7 mouse cellular contexts compared by ENCODE assay signal in the genomic region with DNA sequence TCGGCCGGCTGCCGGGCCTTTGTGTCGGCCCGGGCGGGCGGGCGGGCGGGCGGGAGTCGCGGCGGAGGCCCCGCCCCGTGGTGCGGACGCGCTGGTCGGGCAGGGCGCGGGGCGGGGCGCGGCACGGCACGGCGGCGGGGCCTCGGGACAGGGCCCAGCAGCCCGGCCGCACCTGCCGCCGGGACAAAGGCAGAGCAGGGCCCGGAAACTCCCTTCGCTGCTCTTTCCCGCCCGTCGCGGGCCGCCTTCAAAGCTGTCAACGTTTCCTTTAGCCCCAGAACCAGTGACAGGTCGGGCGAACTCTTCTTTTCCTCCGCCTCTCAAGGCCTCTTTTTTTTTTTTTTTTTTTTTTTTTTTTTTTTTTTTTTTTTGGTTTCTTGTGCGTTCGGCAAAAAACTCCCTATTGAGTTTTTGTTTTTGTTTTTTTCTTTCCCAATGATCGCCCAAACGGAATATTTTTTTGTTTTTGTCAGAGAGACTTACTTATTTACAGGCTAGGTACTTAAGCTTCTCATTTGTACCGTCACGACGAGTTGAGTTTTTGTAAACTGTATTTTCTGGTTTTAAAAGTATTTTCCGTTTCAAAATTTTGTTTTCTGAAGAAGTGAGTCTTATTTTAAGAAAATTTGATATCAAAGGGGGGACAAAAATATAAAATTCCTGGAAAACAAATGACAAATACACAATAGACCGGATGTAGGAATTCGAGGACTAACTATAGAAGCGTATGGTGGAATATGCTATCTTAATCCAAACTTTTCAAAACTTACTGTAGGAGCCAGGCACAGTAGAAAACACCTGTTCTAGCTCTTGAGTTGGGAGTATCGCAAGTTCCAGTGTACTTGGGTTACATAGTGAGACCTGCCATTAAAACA. TPM values are rescaled to one million over a fixed set of nuclear protein-coding genes. Genes with fewer than 3 reads are reported as not detected.
DNase-seq lines count a peak whose midpoint lies in the region; ATAC-seq and TF ChIP-seq lines count a peak whose summit lies in the region.

No protein-coding gene starts in this region.

- H3K4me1 ChIP-seq in ES-Bruce4 (ENCODE audit: control insufficient read depth, insufficient read depth, low read length) = peaks cover 1% of the 10 kb centered on the region
- H3K4me1 ChIP-seq in forebrain, embryonic 11.5 days (replicated peaks; ENCODE audit: control insufficient read depth, insufficient read depth, low read length) = peaks cover 3% of the 10 kb centered on the region; the same call in 1 of the 2 replicates
- H3K4me1 ChIP-seq in hindbrain, embryonic 10.5 days (replicated peaks) = peaks cover 30% of the 10 kb centered on the region
- H3K4me1 ChIP-seq in megakaryocyte, embryonic 14.5 days = peaks cover 64% of the 10 kb centered on the region

- WGBS in forebrain, embryonic 11.5 days = 10% methylated on average over 29 of the region's 56 CpGs
- 7% methylated on average over 43 of the region's 56 CpGs for WGBS in hindbrain, embryonic 10.5 days

- no peaks in the 10 kb centered on the region; the same call in 1 of the 2 replicates for H3K9me3 ChIP-seq in ES-Bruce4 (replicated peaks; ENCODE audit: control insufficient read depth, insufficient read depth, low read length, poor library complexity, severe bottlenecking)
- H3K9me3 ChIP-seq in forebrain, embryonic 11.5 days (ENCODE audit: control insufficient read depth, low read length) = no peaks in the 10 kb centered on the region
- H3K9me3 ChIP-seq in hindbrain, embryonic 10.5 days = no peaks in the 10 kb centered on the region
- no peaks in the 10 kb centered on the region for H3K9me3 ChIP-seq in megakaryocyte, embryonic 14.5 days

- TF ChIP-seq POLR2A in ES-Bruce4 (IDR thresholded peaks at IDR 0.05; ENCODE audit: insufficient read depth, low read length) = no peak

- peak; percentile 59 for DNase-seq in adrenal gland, adult 8-10 months
- DNase-seq in forebrain, embryonic 11.5 days (ENCODE audit: low spot score) = peak; percentile 92
- peak; percentile 86 for DNase-seq in hindbrain, embryonic 10.5 days (ENCODE audit: low spot score)
- peak; percentile 31 to 47 for DNase-seq in left cerebral cortex, adult 8-10 months (ENCODE audit: low spot score in 2 of 2)
- peak; percentile 82 for DNase-seq in spleen, adult 12 weeks (ENCODE audit: low spot score)

- peak overlapping the region; percentile 96 for H3K4me3 ChIP-seq in ES-Bruce4 (ENCODE audit: low read depth, low read length)
- H3K4me3 ChIP-seq in forebrain, embryonic 11.5 days (ENCODE audit: low read depth, low read length) = peak overlapping the region; percentile 67
- peak overlapping the region; percentile 86 for H3K4me3 ChIP-seq in hindbrain, embryonic 10.5 days
- peak overlapping the region; percentile 97 for H3K4me3 ChIP-seq in megakaryocyte, embryonic 14.5 days (replicated peaks)

- H3K36me3 ChIP-seq in ES-Bruce4 (ENCODE audit: control insufficient read depth, insufficient read depth, low read length, poor library complexity, severe bottlenecking) = peaks cover 44% of the 10 kb centered on the region
- peaks cover 14% of the 10 kb centered on the region for H3K36me3 ChIP-seq in forebrain, embryonic 11.5 days (ENCODE audit: control insufficient read depth, insufficient read depth, low read length)
- peaks cover 62% of the 10 kb centered on the region for H3K36me3 ChIP-seq in hindbrain, embryonic 10.5 days
- H3K36me3 ChIP-seq in megakaryocyte, embryonic 14.5 days (replicated peaks; ENCODE audit: low read length) = peaks cover 58% of the 10 kb centered on the region

- H3K4me2 ChIP-seq in forebrain, embryonic 11.5 days (ENCODE audit: low read depth, low read length, severe bottlenecking) = peak overlapping the region; percentile 63

- peak; percentile 93 for ATAC-seq in forebrain, embryonic 11.5 days (replicated peaks; ENCODE audit: low FRiP score)

- H3K27ac ChIP-seq in ES-Bruce4 (ENCODE audit: insufficient read depth, low read length) = peak overlapping the region; percentile 44
- peak overlapping the region; percentile 97 for H3K27ac ChIP-seq in forebrain, embryonic 11.5 days (ENCODE audit: low read depth, low read length)
- H3K27ac ChIP-seq in hindbrain, embryonic 10.5 days = peak overlapping the region; percentile 99

- no peaks in the 10 kb centered on the region for H3K27me3 ChIP-seq in ES-Bruce4 (ENCODE audit: control insufficient read depth, insufficient read depth, low read length, poor library complexity, severe bottlenecking)
- H3K27me3 ChIP-seq in forebrain, embryonic 11.5 days (ENCODE audit: control insufficient read depth, insufficient read depth, low read length) = no peaks in the 10 kb centered on the region
- H3K27me3 ChIP-seq in hindbrain, embryonic 10.5 days (ENCODE audit: insufficient read depth, poor library complexity, severe bottlenecking) = no peaks in the 10 kb centered on the region
- no peaks in the 10 kb centered on the region for H3K27me3 ChIP-seq in megakaryocyte, embryonic 14.5 days (replicated peaks)

- no peak for TF ChIP-seq EP300 in ES-Bruce4 (IDR thresholded peaks at IDR 0.05; ENCODE audit: insufficient read depth, low read depth, low read length)

- H3K9ac ChIP-seq in ES-Bruce4 (ENCODE audit: low read depth, poor library complexity, severe bottlenecking) = peak overlapping the region; percentile 98
- H3K9ac ChIP-seq in forebrain, embryonic 11.5 days (ENCODE audit: low read length) = peak overlapping the region; percentile 96

- no peak for TF ChIP-seq CTCF in ES-Bruce4 (IDR thresholded peaks at IDR 0.05; ENCODE audit: low read depth, low read length)

RNA-seq across cellular contexts. Expression of a gene that starts 0.6 kb away (rescaled TPM):
- 380 and 391 TPM in 2 replicates for polyA plus RNA-seq in ES-Bruce4 (2011; ENCODE audit: insufficient read depth, insufficient read length, low read depth, missing spikeins)
- total RNA-seq in adrenal gland, adult 8-10 months (2022) = 10 to 100 TPM; 69.1 to 99.4 (median 83.9) TPM
- 110 and 120 TPM in 2 replicates for polyA plus RNA-seq in forebrain, embryonic 11.5 days (2014; fragmentation: Nextera tagmentation; extraction: Ambion mirVana)
- 76.6 and 119 TPM in 2 replicates for polyA plus RNA-seq in hindbrain, embryonic 10.5 days (2016; fragmentation: Nextera tagmentation; extraction: Ambion mirVana)
- 10 to 100 TPM; 43.5 to 58.8 (median 49.6) TPM for total RNA-seq in left cerebral cortex, adult 8-10 months (2022)
- 8.2 TPM in 1 of 2 replicates, not detected in the other for polyA plus RNA-seq in megakaryocyte, embryonic 14.5 days (2012; ENCODE audit: insufficient read depth, low replicate concordance)

RNA-seq across cellular contexts. Expression of a gene that starts 0.6 kb away (rescaled TPM):
- polyA plus RNA-seq in ES-Bruce4 (2011; ENCODE audit: insufficient read depth, insufficient read length, low read depth, missing spikeins) = 84.5 and 86.9 TPM in 2 replicates
- 10 to 100 TPM; 52.9 to 66.2 (median 61.2) TPM for total RNA-seq in adrenal gland, adult 8-10 months (2022)
- 135 and 136 TPM in 2 replicates for polyA plus RNA-seq in forebrain, embryonic 11.5 days (2014; fragmentation: Nextera tagmentation; extraction: Ambion mirVana)
- 130 and 148 TPM in 2 replicates for polyA plus RNA-seq in hindbrain, embryonic 10.5 days (2016; fragmentation: Nextera tagmentation; extraction: Ambion mirVana)
- total RNA-seq in left cerebral cortex, adult 8-10 months (2022) = 10 to 100 TPM; 51.1 to 56.1 (median 52.0) TPM
- polyA plus RNA-seq in megakaryocyte, embryonic 14.5 days (2012; ENCODE audit: insufficient read depth, low replicate concordance) = 3.7 and 3.8 TPM in 2 replicates

RNA-seq across cellular contexts. Expression of a gene that starts 18.1 kb away (rescaled TPM):
- 126 and 132 TPM in 2 replicates for polyA plus RNA-seq in ES-Bruce4 (2011; ENCODE audit: insufficient read depth, insufficient read length, low read depth, missing spikeins)
- 100 to 1,000 TPM; 232 to 268 (median 251) TPM for total RNA-seq in adrenal gland, adult 8-10 months (2022)
- 224 and 251 TPM in 2 replicates for polyA plus RNA-seq in forebrain, embryonic 11.5 days (2014; fragmentation: Nextera tagmentation; extraction: Ambion mirVana)
- 278 and 290 TPM in 2 replicates for polyA plus RNA-seq in hindbrain, embryonic 10.5 days (2016; fragmentation: Nextera tagmentation; extraction: Ambion mirVana)
- total RNA-seq in left cerebral cortex, adult 8-10 months (2022) = 100 to 1,000 TPM; 166 to 179 (median 173) TPM
- polyA plus RNA-seq in megakaryocyte, embryonic 14.5 days (2012; ENCODE audit: insufficient read depth, low replicate concordance) = 10.3 and 51.5 TPM in 2 replicates

RNA-seq across cellular contexts. Expression of a gene that starts 18.4 kb away (rescaled TPM):
- polyA plus RNA-seq in ES-Bruce4 (2011; ENCODE audit: insufficient read depth, insufficient read length, low read depth, missing spikeins) = 29.1 and 36.4 TPM in 2 replicates
- 10 to 100 TPM; 50.0 to 90.5 (median 70.5) TPM for total RNA-seq in adrenal gland, adult 8-10 months (2022)
- 61.3 and 63.5 TPM in 2 replicates for polyA plus RNA-seq in forebrain, embryonic 11.5 days (2014; fragmentation: Nextera tagmentation; extraction: Ambion mirVana)
- polyA plus RNA-seq in hindbrain, embryonic 10.5 days (2016; fragmentation: Nextera tagmentation; extraction: Ambion mirVana) = 45.7 and 53.7 TPM in 2 replicates
- 10 to 100 TPM; 30.9 to 38.6 (median 32.5) TPM for total RNA-seq in left cerebral cortex, adult 8-10 months (2022)
- polyA plus RNA-seq in megakaryocyte, embryonic 14.5 days (2012; ENCODE audit: insufficient read depth, low replicate concordance) = 6.5 and 7.5 TPM in 2 replicates

Comparison
In these comparisons a context has a peak if more than half of its experiments do, and no peak if none do; other contexts are left out.
1. Peak in every context shown above with its lines: DNase-seq, ATAC-seq, H3K4me3 ChIP-seq and H3K27ac ChIP-seq.
2. H3K27ac ChIP-seq: peak in every context shown above with its lines; median percentile 99 in hindbrain, embryonic 10.5 days; 97 in forebrain, embryonic 11.5 days; 44 in ES-Bruce4.
3. DNase-seq: peak in every context shown above with its lines; median percentile 92 in forebrain, embryonic 11.5 days; 86 in hindbrain, embryonic 10.5 days; 82 in spleen, adult 12 weeks; 59 in adrenal gland, adult 8-10 months; 39 in left cerebral cortex, adult 8-10 months.
4. RNA of a gene that starts 0.6 kb away (polyA plus RNA-seq): 135 to 136 TPM in forebrain, embryonic 11.5 days, 130 to 148 TPM in hindbrain, embryonic 10.5 days and 84.5 to 86.9 TPM in ES-Bruce4; 3.7 to 3.8 TPM in megakaryocyte, embryonic 14.5 days; every median in the first group is over 10 times any median in the second.